Mouse (Mus musculus): Measurements from ENCODE around the gene Zfp207. TPM values are rescaled to one million over a fixed set of nuclear protein-coding genes. Genes with fewer than 3 reads are reported as not detected.

Zfp207 gene
- total and polyA plus RNA-seq, 3 experiments = 137 to 296 (median 231) TPM

DNA sequence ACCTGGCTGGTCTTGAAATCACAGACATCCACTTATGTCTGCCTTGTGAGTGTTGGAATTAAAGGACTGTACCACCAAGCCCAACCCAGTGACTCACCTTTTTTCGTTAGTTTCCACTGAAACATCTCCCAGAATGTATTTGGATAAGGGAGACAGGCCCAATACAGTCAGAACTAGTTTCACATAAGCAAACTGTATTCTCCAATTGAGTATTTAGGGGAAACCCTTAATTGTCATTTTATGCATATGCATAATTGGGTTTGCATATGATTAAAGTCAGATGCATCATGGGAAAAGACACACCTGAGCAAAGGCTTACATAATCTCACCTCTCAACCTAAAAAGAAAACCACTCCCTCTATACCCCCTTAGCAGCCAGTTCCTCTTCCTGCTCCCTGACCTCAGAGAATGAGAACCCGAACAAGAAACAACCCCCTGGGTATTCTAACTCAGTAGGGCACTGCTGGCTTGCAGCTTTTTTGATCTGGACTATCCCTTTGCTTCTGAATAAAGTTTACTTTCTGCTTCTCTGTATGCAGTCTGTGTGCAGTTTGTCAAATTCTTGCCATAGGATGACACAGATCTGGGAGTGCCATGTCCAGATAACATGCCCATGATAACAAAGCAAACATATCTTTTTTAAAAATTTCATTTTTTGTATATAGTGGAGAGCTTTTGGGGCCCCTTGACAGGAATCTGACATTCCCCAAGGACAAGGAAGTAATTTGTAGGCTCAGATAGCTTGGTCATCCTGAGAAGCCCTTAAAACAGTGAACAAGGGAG is 37.3 kb downstream of the Zfp207 start:
- peak; percentile 56 for DNase-seq (ENCODE audit: extremely low read depth)
- Histone ChIP-seq H3K4me1 (ENCODE audit: control insufficient read depth in 1 of 2, insufficient read depth in 2 of 2) (peaks cover 11 to 17% of the 10 kb centered on the region in 2 experiments), H3K9me3 (replicated peaks; ENCODE audit: low read length) (peaks cover 11% of the 10 kb centered on the region), H3K79me2 (replicated peaks; ENCODE audit: control insufficient read depth, extremely low read depth, insufficient read depth, poor library complexity, severe bottlenecking) (no peaks in the 10 kb centered on the region), H3K27ac (ENCODE audit: insufficient read depth, low read depth) (no peak overlapping the region), H3K36me3 (replicated peaks in 1 of 2; ENCODE audit: control insufficient read depth in 1 of 2, insufficient read depth in 1 of 2, low read length in 1 of 2) (peaks cover 6 to 13% of the 10 kb centered on the region in 2 experiments), H3K9ac (ENCODE audit: insufficient read depth, low read depth) (no peak overlapping the region), H3K4me3 (replicated peaks in 1 of 3; ENCODE audit: low read depth in 2 of 3, low read length in 2 of 3, poor library complexity in 1 of 3) (no peak overlapping the region), H3K27me3 (replicated peaks) (no peaks in the 10 kb centered on the region), H3K4me2 (ENCODE audit: insufficient read depth, low read depth, poor library complexity, severe bottlenecking) (no peak overlapping the region)
- in situ Hi-C loops (cut with MboI; ENCODE audit: low pct_ligation_motif_present, low pct_unique_long_range_greater_than_20kb, low sequenced_read_pairs) (no loop called here), dilution Hi-C loops (cut with MboI; ENCODE audit: extremely low pct_ligation_motif_present, extremely low pct_unique_long_range_greater_than_20kb, low sequenced_read_pairs) (no loop called here)
- TF ChIP-seq ETS1 (conservative IDR thresholded peaks at IDR 0.05; ENCODE audit: low read depth, low read length) (peak; percentile 43; the same call in 1 of the 2 replicates), ZMIZ1 (IDR thresholded peaks at IDR 0.05; ENCODE audit: low read depth, low read length) (no peak), IRF4 (IDR thresholded peaks at IDR 0.05; ENCODE audit: low read depth, low read length) (peak; percentile 79), POLR2AphosphoS2 (IDR thresholded peaks at IDR 0.05; ENCODE audit: low read depth, low read length) (no peak), ELF1 (IDR thresholded peaks at IDR 0.05; ENCODE audit: low read depth, low read length) (0 out of 2 replicates have a peak, but pooled peaks have one; percentile 26), RCOR1 (conservative IDR thresholded peaks at IDR 0.05; ENCODE audit: low read depth, low read length) (peak; percentile 50; the same call in 1 of the 2 replicates), BHLHE40 (IDR thresholded peaks at IDR 0.05; ENCODE audit: low read depth, low read length) (peak; percentile 43), CHD2 (IDR thresholded peaks at IDR 0.05; ENCODE audit: low read length) (peak; percentile 15; the same call in 1 of the 2 replicates), EP300 (IDR thresholded peaks at IDR 0.05; ENCODE audit: low read length) (peak; percentile 73), MXI1 (IDR thresholded peaks at IDR 0.05; ENCODE audit: low read depth, low read length) (no peak), USF1 (IDR thresholded peaks at IDR 0.05; ENCODE audit: low read depth, low read length) (no peak), TBP (conservative IDR thresholded peaks at IDR 0.05; ENCODE audit: low read depth, low read length) (no peak), PAX5 (IDR thresholded peaks at IDR 0.05; ENCODE audit: low read length) (no peak)

DNA sequence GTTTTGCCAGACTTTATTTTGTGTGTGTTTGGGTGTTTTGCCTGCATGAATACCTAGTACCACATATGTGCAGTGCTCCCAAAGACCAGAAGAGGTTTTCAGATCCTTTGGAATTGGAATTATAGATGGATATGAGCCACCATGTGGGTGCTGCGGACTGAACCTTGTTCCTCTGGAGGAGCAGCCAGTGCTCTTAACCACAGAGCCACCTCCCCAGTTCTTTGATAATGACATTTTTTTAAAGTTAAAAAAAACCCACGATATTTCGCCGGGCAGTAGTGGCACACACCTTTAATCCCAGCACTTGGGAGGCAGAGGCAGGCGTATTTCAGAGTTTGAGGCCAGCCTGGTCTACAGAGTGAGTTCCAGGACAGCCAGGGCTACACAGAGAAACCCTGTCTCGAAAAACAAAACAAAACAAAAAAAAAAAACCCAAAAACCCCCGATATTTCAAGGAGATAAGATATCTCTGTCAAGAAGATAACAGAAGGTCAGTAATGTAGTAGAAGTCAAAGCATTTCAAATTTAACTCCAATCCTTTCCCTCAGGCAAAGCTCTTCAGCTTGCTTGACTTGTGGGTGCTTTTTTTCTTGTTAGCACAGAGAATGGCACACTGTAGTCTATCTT is 38.5 kb downstream of the Zfp207 start:
- H3K36me3 ChIP-seq (replicated peaks in 1 of 2; ENCODE audit: control insufficient read depth in 1 of 2, insufficient read depth in 1 of 2, low read length in 1 of 2) = peaks cover 1 to 7% of the 10 kb centered on the region in 2 experiments
- peaks cover 11 to 17% of the 10 kb centered on the region in 2 experiments for H3K4me1 ChIP-seq (ENCODE audit: control insufficient read depth in 1 of 2, insufficient read depth in 2 of 2)
- dilution Hi-C loops (cut with MboI; ENCODE audit: extremely low pct_ligation_motif_present, extremely low pct_unique_long_range_greater_than_20kb, low sequenced_read_pairs) (no loop called here), in situ Hi-C loops (cut with MboI; ENCODE audit: low pct_ligation_motif_present, low pct_unique_long_range_greater_than_20kb, low sequenced_read_pairs) (no loop called here)
- H3K27me3 ChIP-seq (replicated peaks) = no peaks in the 10 kb centered on the region
- H3K4me2 ChIP-seq (ENCODE audit: insufficient read depth, low read depth, poor library complexity, severe bottlenecking) = no peak overlapping the region
- H3K9ac ChIP-seq (ENCODE audit: insufficient read depth, low read depth) = no peak overlapping the region
- no peak overlapping the region for H3K27ac ChIP-seq (ENCODE audit: insufficient read depth, low read depth)
- no peak for DNase-seq (ENCODE audit: extremely low read depth)
- H3K9me3 ChIP-seq (replicated peaks; ENCODE audit: low read length) = peaks cover 7% of the 10 kb centered on the region
- TF ChIP-seq ZC3H11A (IDR thresholded peaks at IDR 0.05; ENCODE audit: low read depth, low read length) (no peak), SIN3A (IDR thresholded peaks at IDR 0.05; ENCODE audit: low read length) (no peak), CHD2 (IDR thresholded peaks at IDR 0.05; ENCODE audit: low read length) (no peak), USF1 (IDR thresholded peaks at IDR 0.05; ENCODE audit: low read depth, low read length) (no peak), MXI1 (IDR thresholded peaks at IDR 0.05; ENCODE audit: low read depth, low read length) (no peak), TBP (conservative IDR thresholded peaks at IDR 0.05; ENCODE audit: low read depth, low read length) (no peak), PAX5 (IDR thresholded peaks at IDR 0.05; ENCODE audit: low read length) (no peak), GABPA (IDR thresholded peaks at IDR 0.05; ENCODE audit: insufficient replicate concordance, low read depth, low read length) (no peak), IRF4 (IDR thresholded peaks at IDR 0.05; ENCODE audit: low read depth, low read length) (no peak), JUN (IDR thresholded peaks at IDR 0.05; ENCODE audit: insufficient read depth, low read depth, low read length) (no peak), ETS1 (conservative IDR thresholded peaks at IDR 0.05; ENCODE audit: low read depth, low read length) (no peak), TCF12 (IDR thresholded peaks at IDR 0.05; ENCODE audit: low read depth, low read length) (no peak)
- H3K79me2 ChIP-seq (replicated peaks; ENCODE audit: control insufficient read depth, extremely low read depth, insufficient read depth, poor library complexity, severe bottlenecking) = no peaks in the 10 kb centered on the region
- H3K4me3 ChIP-seq (replicated peaks in 1 of 3; ENCODE audit: low read depth in 2 of 3, low read length in 2 of 3, poor library complexity in 1 of 3) = no peak overlapping the region
